Mouse (Mus musculus): Measurements from ENCODE around the gene Vav2.
A peak's percentile ranks its signal among the peaks of the same experiment; 100 is the strongest.

The Vav2 gene

DNA sequence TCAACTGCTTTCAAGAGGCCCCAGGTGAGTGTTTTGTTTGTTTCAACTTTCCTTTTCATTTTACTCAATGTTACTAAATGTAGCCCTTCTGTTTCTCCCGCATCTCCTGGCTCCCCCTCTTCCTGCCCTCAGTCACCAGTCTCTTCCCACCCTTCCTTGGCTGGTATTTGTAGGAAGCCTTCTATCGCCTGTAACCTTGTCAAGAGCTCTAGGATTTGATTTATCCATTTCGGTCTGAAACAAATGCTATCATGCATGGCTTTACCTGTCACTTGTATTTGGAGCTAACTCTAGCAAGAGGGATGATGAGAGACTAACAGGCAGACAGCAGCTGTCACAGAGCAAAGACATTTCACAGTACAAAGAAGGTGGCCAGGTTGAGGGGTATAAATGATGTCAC lies 18.6 kb downstream of the Vav2 start:
- DNase-seq = no peak

GRCm38 (mm10) chr2:27406928-27407327 lies 19.9 kb downstream of the Vav2 start:
- DNase-seq = no peak

DNA sequence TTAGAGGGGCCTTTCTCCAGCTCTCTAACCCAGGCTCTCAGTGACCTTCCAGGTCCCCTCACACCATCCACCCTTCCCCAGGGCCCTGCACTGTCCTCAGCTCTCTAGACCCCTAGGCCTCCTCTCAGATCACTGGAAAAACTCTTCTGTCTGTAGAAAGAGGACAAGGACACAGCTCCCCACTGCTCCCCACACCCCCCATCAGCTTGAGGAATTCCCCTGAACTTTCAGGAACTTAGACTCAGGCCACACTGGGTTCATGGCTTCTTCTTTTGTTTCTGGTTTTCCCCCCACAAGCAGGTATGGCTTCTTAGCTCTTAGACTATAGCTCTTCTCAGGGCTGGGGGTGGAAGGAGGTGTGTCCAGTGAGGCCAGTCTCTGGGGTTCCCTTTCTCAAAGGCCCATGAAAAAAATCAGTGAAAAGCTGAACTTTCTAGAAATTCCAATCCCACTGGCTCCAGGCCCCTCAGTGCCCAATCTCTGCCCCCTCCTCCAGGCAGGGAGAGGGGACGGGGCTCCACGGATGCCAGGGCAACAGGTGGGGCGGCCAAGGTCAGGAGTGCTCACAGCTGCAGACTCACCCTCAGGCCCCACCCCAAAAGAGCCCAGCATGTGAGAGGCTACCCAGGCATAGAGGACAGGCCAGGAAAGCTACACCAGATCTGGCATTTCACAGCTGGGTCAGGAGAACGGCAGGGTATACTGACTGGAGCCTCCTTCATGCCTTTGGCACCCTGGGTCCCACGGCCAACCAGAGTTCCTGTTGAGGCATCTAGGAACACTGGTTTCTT lies 21.5 kb downstream of the Vav2 start:
- DNase-seq = no peak

GRCm38 (mm10) chr2:27404375-27405093 lies 22.3 kb downstream of the Vav2 start:
- no peak for DNase-seq

DNA sequence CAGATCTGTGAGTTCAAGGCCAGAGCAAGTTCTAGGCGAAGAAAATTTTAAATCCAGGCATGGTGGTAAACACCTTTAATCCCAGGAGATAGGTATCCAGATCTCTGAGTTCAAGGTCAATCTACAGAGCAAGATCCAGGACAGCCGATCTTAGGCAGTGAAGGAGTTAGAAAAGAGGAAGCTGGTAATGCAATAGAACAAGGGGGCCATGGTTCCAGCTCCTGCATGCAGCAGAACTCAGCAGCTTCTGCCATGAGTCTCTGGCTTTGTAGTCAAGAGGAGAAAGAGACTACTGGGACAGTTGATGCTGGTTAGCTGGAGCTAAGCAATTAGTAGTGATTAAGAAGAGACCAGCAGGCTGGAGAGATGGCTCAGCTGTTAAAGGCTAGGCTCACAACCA lies 25.3 kb downstream of the Vav2 start:
- no peak for DNase-seq

DNA sequence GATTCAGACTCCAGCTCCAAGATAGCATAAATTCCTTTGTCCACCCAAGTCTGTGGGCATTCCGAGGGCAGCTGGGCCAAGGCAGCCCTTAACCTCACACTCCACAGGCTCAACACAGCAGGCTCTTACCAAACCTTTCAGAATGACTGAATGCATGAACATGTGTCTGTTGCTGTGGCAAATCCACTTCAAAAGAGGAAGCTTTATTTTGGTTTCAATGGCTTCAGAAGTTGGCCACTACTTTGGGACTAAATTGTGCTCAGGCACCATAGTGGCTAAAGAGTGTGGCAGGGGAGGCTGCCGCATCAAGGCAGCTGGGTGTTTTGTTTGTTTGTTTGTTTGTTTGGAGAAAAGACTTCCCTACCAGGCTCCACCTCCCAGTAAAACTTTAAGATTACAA lies 26.8 kb downstream of the Vav2 start:
- DNase-seq = no peak

DNA sequence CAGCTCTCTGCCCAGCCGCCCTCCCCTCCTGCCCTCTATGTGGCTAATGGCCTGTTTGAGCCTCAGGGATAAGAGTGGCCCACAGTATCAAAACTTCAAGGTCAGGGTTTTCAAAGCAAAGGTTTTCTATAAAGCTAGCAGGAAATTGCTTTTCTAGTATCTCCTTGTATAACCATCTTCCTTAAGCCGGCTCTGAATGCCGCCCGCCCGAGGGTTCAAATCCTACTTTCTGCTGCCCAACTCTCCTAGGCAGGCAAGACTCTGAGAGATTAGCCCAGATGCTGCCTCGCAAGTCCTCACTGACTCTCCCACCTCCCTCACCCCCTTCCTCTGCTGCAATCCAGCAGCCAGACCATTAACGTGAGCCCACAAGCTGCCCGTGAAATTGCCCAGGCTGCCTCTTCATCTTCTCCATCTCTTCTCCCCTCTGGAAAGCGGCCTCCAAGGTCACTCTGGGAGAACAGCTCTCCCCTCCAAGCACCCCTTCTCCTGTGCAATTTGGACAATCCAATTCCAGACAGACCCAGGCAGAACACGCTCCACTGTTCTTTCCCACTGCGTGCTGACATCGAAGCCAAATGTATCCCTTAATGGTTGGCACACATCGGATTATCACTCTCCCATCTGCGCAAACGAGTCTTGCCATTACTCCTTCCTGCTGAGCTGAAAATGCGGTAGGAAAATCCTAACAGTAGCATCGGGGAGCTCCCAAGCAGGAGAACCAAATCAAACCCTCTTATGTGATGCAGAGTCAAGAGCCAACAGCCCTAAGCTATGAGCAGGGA lies 30.0 kb downstream of the Vav2 start:
- no peak for DNase-seq

DNA sequence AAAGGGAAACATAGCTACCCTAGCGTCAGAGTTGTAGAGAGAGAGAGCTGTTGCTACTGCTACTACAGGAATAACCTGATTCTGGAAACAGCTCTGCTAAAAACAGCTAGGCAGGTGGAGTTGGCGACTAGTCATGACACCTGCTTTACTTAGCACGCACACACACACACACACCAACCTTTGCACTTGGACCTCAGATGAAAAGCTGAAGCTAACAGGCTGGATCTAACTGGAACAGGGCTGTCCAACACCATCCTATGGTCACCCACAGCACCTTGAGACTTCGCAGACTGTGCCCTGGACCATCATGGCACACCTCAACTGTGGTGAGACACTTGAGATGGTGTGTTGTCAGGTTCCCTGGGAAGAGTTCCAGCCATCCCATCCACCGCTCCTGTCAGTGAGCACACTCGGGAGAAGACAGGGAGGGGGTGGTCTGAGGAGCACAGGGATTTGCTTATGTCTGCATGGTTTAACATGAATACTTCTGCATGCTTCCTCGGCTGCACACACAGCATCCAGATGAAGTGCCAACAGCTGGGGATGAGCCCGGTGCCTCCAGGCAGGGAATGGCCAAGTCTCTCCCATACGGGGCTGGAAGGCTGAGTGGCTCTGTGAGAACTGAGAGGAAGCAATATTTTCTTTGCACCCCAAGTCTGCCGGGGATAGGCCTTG lies 32.5 kb downstream of the Vav2 start:
- DNase-seq = no peak

DNA sequence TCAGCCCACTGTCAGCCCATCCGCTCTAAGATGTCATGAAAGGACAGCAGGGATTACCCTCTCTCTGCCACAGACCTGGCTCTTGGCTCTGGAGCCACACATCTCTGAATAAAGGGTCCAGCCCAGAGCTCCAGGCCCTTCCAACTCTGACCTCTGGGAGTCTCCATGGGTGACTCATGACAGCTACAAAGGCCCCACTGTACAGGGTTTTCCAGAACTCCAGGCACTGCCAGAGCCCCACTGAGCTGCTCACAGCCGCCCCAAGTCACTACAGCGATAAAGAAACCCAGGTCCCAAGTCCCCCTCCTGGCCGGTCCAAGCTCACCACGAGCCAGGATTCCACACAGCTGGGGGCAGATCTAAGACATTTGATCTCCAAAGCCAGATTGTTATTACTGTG lies 34.6 kb downstream of the Vav2 start:
- no peak for DNase-seq

- DNase-seq = no peak
These were observed 36.1 kb downstream of the Vav2 start for GRCm38 (mm10) chr2:27390775-27391174.

DNA sequence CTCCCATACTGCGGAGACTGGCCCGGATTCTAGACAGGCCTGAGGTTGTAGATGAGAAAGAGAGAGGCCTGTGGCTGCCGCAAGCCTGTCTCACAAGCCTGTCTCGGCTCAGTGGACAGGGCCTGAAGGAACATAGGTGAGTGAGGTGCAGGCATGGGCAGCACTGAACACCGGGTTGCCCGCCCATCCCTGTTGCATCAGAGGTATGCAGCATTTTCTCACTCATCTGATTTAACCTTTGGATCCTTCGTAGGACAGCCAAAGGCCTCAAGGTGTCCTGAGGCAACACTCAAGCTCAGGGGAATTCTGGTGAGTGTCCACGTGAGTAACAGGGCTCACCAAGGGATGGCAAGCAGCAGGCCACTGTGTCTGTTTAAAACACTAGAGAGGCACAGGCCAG lies 36.5 kb downstream of the Vav2 start:
- DNase-seq = no peak

DNA sequence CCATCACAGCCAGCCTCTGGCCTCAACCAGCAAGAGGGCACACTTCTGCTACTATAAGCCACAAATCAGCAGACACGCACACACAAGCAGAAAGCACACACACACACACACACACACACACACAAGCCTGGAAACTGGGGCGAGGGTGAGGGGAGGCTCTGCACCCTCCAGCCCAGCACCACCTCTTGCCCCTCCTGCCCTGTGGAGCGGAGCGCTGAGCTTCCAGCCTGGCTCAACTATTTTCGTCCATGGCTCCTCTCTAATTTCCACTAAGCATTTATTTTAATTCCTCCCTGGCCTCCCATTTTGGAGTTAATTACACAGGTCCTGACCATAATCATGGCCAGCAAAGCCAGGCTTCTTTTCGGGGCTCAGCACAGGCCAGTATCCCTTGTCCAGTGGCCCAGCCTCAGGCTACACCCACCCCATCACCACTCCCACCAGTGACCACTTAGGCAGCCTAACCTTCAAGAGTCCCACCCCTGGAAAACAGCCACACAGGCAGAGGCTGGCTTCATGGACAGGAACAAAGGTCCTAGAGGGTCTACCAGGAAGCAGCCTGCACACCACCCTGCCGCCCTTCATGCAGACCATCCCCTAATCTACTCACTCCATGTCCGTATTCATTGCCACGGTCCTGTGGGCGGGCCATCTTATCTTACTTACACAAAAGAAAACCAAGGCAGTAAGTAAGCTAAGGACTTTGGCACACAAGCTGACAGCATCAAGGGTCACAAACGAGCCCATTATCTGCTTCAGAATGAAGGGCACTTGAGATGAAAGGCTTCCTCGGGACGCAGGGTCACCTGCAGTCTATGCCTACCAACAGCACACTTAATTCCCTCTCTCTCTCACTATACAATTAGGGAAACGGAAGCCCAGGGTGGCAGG lies 37.3 kb downstream of the Vav2 start:
- DNase-seq = peak; percentile 77

GRCm38 (mm10) chr2:27387209-27387608 lies 39.6 kb downstream of the Vav2 start:
- DNase-seq = no peak

DNA sequence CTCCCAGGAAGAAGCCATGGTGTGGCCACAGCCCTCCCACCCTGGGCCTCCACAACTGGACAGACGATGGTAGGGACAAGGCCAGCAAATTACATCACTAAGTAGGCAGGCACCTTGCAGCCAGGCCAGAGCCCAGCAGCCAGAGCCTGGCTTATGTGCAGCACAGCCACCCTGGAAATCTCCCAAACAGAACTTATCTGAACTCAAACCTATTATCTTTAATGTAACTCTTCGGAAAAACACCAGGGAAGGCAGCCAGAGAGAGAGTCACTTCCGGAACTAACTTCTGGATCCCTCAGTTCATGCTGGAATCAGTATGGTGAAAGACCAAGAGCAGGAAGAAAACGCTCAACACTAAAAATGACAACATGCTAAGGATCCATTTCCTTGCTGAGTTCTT lies 45.1 kb downstream of the Vav2 start:
- peak; percentile 54 for DNase-seq

DNA sequence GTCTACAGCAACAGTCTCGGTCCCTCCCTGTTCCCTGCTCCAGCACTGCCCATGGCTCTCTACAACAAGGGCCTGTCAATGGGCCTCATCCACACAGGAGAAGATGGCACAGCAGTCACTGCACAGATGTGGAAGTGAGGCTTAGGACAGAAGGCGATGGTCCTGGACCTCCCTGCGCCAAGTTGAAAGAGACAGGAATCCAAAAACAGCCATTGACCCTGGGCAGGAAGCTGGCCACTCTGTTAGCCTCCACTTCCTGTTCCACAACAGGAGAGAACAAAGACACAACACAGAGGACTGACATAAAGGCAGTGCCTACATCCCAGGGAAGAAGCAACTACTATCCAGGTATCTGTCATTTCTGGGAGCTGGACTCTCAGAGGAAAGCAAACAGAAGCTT lies 45.6 kb downstream of the Vav2 start:
- DNase-seq = no peak

- no peak for DNase-seq
These were observed 49.0 kb downstream of the Vav2 start for GRCm38 (mm10) chr2:27377876-27378275.

GRCm38 (mm10) chr2:27377164-27377563 lies 49.7 kb downstream of the Vav2 start:
- DNase-seq = no peak

DNA sequence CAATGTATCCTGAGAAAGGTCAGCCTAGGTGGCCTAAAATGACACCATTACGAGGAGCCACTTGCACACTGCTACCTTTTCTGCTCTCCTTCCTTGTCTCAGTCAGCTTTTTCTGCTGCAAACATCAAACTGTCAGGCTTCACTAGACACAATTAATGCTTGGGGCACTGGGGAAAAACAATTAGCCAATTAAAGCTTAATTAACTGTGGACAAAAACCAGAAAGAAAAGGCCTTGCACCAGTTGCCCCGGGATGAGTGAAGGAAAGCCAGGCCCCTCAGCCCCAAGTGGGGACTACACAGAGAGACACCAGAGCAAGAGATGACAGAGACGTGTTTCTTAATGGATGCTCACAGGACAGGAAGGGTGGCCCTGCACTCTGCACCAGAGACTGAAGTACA lies 51.7 kb downstream of the Vav2 start:
- DNase-seq = no peak

DNA sequence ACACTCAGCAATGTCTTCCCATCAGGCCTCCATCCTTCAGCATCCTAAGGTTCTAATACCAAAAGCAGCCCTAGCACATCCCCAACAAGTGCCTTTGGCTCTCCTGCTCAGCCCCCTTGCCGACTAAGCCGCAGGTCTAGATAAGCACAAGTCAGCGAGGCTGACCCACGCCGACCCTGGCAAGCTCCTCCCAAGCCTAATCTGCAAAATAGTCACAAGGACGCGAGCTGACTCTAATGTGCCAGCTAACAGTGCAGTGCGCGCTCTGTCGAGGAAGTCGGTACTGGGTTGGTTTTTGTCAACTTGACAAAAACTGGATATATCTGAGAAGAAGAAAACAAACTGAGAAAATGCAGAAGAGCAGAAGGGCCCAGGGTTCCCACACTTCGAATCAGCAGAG lies 53.5 kb downstream of the Vav2 start:
- no peak for DNase-seq

DNA sequence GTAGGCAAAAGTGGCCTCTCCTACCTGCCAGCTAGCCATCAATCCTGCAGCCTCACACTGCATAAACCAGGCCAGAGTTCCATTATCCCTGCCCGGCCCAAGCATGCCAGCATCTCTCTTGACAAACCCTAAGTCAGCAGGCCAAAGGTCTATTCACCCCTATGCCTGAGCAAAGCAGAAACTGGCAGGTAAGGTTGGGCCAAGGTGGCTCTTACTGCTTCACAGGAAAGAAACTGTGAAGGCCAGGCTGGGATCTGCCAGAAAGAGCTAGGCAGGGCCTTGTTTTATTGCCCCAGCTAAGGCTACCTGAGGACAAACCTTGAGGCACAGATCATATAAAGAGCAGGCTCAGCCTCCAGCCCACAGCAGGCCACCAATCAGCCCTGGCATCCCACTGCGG lies 55.4 kb downstream of the Vav2 start:
- DNase-seq = no peak

DNA sequence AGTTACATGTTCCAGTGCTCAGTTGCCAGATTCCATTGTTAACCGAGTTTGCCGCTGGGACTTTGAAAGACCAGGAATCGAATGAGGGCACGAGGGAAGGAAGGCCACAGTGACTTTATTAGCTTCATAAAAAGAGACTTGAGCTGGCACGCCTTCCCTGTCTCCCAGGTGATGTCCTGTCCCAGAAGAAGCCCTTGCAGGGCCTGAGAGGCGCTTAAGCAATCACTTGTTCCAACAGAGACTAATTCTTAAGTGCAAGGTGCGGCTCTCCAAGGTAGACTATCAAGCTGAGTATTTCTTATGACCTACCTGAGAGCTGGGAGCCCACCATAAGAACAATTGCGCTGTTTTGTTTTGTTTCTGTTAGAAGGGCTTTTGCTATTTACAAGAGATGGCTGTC lies 57.9 kb downstream of the Vav2 start:
- peak; percentile 82 for DNase-seq

DNA sequence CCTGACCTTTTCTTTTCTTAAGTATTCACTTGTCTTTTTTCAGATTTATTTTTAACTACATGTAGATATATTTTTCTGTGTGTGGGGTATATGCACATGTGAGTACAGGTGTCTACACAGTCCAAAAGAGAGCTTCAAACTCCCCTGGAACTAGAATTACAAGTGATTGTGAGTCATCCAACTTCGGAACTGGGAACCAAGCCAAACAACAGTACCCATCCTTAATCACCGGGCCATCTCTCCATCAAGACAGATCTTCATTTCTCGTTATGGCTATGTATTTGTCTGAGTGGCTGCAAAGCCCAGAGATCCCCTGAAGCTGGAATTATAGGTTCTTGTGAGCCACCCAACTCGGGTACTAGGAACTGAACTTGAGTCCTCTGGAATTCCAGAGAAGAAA lies 61.5 kb downstream of the Vav2 start:
- no peak for DNase-seq

All from lung, postnatal 36 days (tissue).